Mouse (Mus musculus): ENCODE measurements at regions not wholly inside any gene's neighbourhood (a gene's known extent, or its start where the extent isn't known, plus 50 kb on each side); places are given as distances from the start of the nearest gene placed in this dataset.

GRCm38 (mm10) chr1:143929567-143930165, 74.3 kb downstream of the Rgs2 start:
- TF ChIP-seq CTCF (IDR thresholded peaks at IDR 0.05; ENCODE audit: control insufficient read depth, insufficient read depth, low read length), result no peak
- no peak for TF ChIP-seq POLR2A (IDR thresholded peaks at IDR 0.05; ENCODE audit: borderline replicate concordance, control insufficient read depth, low read depth, low read length)

Measured in bone marrow, adult 2 months (tissue).